In genomic region chr16:10689748-10690318, GRCm38 (mm10) we compare ENCODE assay signal across 8 mouse cellular contexts.
DNase-seq lines count a peak whose midpoint lies in the region; ATAC-seq and TF ChIP-seq lines count a peak whose summit lies in the region.

No protein-coding gene starts in this region.

- no peak for TF ChIP-seq CTCF in forebrain, postnatal 0 days (IDR thresholded peaks at IDR 0.05; ENCODE audit: low read depth)
- no peak for TF ChIP-seq CTCF in stomach, postnatal 0 days (IDR thresholded peaks at IDR 0.05; ENCODE audit: low read depth)
- TF ChIP-seq CTCF in layer of hippocampus, adult 2 months (conservative IDR thresholded peaks at IDR 0.05), result no peak

- no peaks in the 10 kb centered on the region for H3K9me3 ChIP-seq in forebrain, postnatal 0 days (ENCODE audit: low read length)
- no peaks in the 10 kb centered on the region for H3K9me3 ChIP-seq in forebrain, embryonic 15.5 days
- H3K9me3 ChIP-seq in liver, embryonic 12.5 days (replicated peaks), result no peaks in the 10 kb centered on the region
- no peaks in the 10 kb centered on the region for H3K9me3 ChIP-seq in stomach, postnatal 0 days (ENCODE audit: control insufficient read depth, low read length)
- H3K9me3 ChIP-seq in neural tube, embryonic 15.5 days (replicated peaks), result no peaks in the 10 kb centered on the region

- no peak for TF ChIP-seq EP300 in stomach, postnatal 0 days (optimal IDR thresholded peaks at IDR 0.05)

- H3K4me3 ChIP-seq in forebrain, postnatal 0 days (ENCODE audit: low read depth, low read length), result no peak overlapping the region
- H3K4me3 ChIP-seq in forebrain, embryonic 15.5 days, result no peak overlapping the region
- no peak overlapping the region for H3K4me3 ChIP-seq in liver, embryonic 12.5 days
- no peak overlapping the region for H3K4me3 ChIP-seq in stomach, postnatal 0 days (ENCODE audit: low read depth, low read length)
- no peak overlapping the region for H3K4me3 ChIP-seq in layer of hippocampus, adult 2 months
- no peak overlapping the region for H3K4me3 ChIP-seq in neural tube, embryonic 15.5 days (replicated peaks)

- peak; percentile 66 for ATAC-seq in forebrain, postnatal 0 days
- ATAC-seq in forebrain, embryonic 15.5 days (replicated peaks), result no peak
- ATAC-seq in liver, embryonic 12.5 days, result peak; percentile 80
- peak; percentile 63 for ATAC-seq in stomach, postnatal 0 days (ENCODE audit: low FRiP score, low TSS enrichment)
- no peak for ATAC-seq in neural tube, embryonic 15.5 days (ENCODE audit: low FRiP score)

- no peak overlapping the region for H3K4me2 ChIP-seq in forebrain, postnatal 0 days (ENCODE audit: low read depth)
- H3K4me2 ChIP-seq in forebrain, embryonic 15.5 days (replicated peaks), result no peak overlapping the region
- H3K4me2 ChIP-seq in liver, embryonic 12.5 days, result peak overlapping the region; percentile 43; the same call in 1 of the 2 replicates
- H3K4me2 ChIP-seq in stomach, postnatal 0 days (replicated peaks; ENCODE audit: low read depth), result no peak overlapping the region
- H3K4me2 ChIP-seq in neural tube, embryonic 15.5 days, result no peak overlapping the region

- H3K27ac ChIP-seq in forebrain, postnatal 0 days (ENCODE audit: low read depth, low read length), result no peak overlapping the region
- no peak overlapping the region for H3K27ac ChIP-seq in forebrain, embryonic 15.5 days (replicated peaks)
- H3K27ac ChIP-seq in liver, embryonic 12.5 days, result peak overlapping the region; percentile 53
- H3K27ac ChIP-seq in stomach, postnatal 0 days (replicated peaks), result no peak overlapping the region
- no peak overlapping the region for H3K27ac ChIP-seq in layer of hippocampus, adult 2 months
- no peak overlapping the region for H3K27ac ChIP-seq in neural tube, embryonic 15.5 days (replicated peaks)

- H3K4me1 ChIP-seq in forebrain, postnatal 0 days (ENCODE audit: insufficient read depth), result no peaks in the 10 kb centered on the region
- peaks cover 4% of the 10 kb centered on the region; the same call in 1 of the 2 replicates for H3K4me1 ChIP-seq in forebrain, embryonic 15.5 days
- H3K4me1 ChIP-seq in liver, embryonic 12.5 days, result peaks cover 32% of the 10 kb centered on the region
- H3K4me1 ChIP-seq in stomach, postnatal 0 days (replicated peaks; ENCODE audit: control insufficient read depth, insufficient read depth), result 0 out of 2 replicates have a peak, but pooled peaks cover 5% of the 10 kb centered on the region
- H3K4me1 ChIP-seq in neural tube, embryonic 15.5 days, result 0 out of 2 replicates have a peak, but pooled peaks cover 5% of the 10 kb centered on the region

- WGBS in forebrain, postnatal 0 days, result 70% methylated on average over 6 of the region's 6 CpGs
- WGBS in forebrain, embryonic 15.5 days, result 87% methylated on average over 6 of the region's 6 CpGs
- WGBS in liver, embryonic 12.5 days (ENCODE audit: insufficient replicate concordance), result 22% methylated on average over 6 of the region's 6 CpGs
- WGBS in stomach, postnatal 0 days, result 63% methylated on average over 6 of the region's 6 CpGs
- 84% methylated on average over 6 of the region's 6 CpGs for WGBS in neural tube, embryonic 15.5 days

- H3K27me3 ChIP-seq in forebrain, postnatal 0 days (ENCODE audit: insufficient read depth, low read length), result no peaks in the 10 kb centered on the region
- no peaks in the 10 kb centered on the region for H3K27me3 ChIP-seq in forebrain, embryonic 15.5 days
- 0 out of 2 replicates have a peak, but pooled peaks cover 3% of the 10 kb centered on the region for H3K27me3 ChIP-seq in liver, embryonic 12.5 days (replicated peaks)
- no peaks in the 10 kb centered on the region for H3K27me3 ChIP-seq in stomach, postnatal 0 days (ENCODE audit: control insufficient read depth, insufficient read depth, low read length)
- no peaks in the 10 kb centered on the region for H3K27me3 ChIP-seq in neural tube, embryonic 15.5 days (replicated peaks)

- H3K9ac ChIP-seq in forebrain, postnatal 0 days, result no peak overlapping the region
- no peak overlapping the region for H3K9ac ChIP-seq in forebrain, embryonic 15.5 days (replicated peaks)
- H3K9ac ChIP-seq in liver, embryonic 12.5 days, result no peak overlapping the region
- no peak overlapping the region for H3K9ac ChIP-seq in stomach, postnatal 0 days (ENCODE audit: low read length)
- H3K9ac ChIP-seq in neural tube, embryonic 15.5 days (replicated peaks), result no peak overlapping the region

- intact Hi-C loops in heart, postnatal 10 days (cut with DNase I), result loop anchor here (2.0 kb wide), 1 partner anchor 49 kb away; no protein-coding TSS in a partner anchor
- intact Hi-C loops in left cerebral cortex, postnatal 25 days (cut with DNase I), result no loop called here

- DNase-seq in forebrain, postnatal 0 days, result no peak
- DNase-seq in heart, postnatal 10 days, result peak; percentile 58 to 65
- DNase-seq in stomach, postnatal 0 days (ENCODE audit: low spot score), result no peak
- DNase-seq in left cerebral cortex, postnatal 25 days (ENCODE audit: low spot score in 2 of 2), result no peak
- DNase-seq in layer of hippocampus, adult 2 months (ENCODE audit: low spot score in 2 of 2), result no peak

- peaks cover 7% of the 10 kb centered on the region; the same call in 1 of the 2 replicates for H3K36me3 ChIP-seq in forebrain, postnatal 0 days (ENCODE audit: insufficient read depth)
- H3K36me3 ChIP-seq in forebrain, embryonic 15.5 days, result no peaks in the 10 kb centered on the region
- no peaks in the 10 kb centered on the region for H3K36me3 ChIP-seq in liver, embryonic 12.5 days
- H3K36me3 ChIP-seq in stomach, postnatal 0 days (ENCODE audit: control insufficient read depth, insufficient read depth, low read length), result no peaks in the 10 kb centered on the region
- peaks cover 24% of the 10 kb centered on the region for H3K36me3 ChIP-seq in neural tube, embryonic 15.5 days

Comparison
In these comparisons a context has a peak if more than half of its experiments do, and no peak if none do; other contexts are left out.
1. ATAC-seq: peak in forebrain, postnatal 0 days (single experiment), liver, embryonic 12.5 days (single experiment) and stomach, postnatal 0 days (single experiment); none in forebrain, embryonic 15.5 days (single experiment) and neural tube, embryonic 15.5 days (single experiment).
2. DNase-seq: peak in heart, postnatal 10 days (2 of 2); none in forebrain, postnatal 0 days (single experiment), stomach, postnatal 0 days (single experiment), left cerebral cortex, postnatal 25 days (0 of 2) and layer of hippocampus, adult 2 months (0 of 2).